Mouse (Mus musculus) mouse trophoblast stem cell (cell line): ENCODE results near the gene Scn5a.

Experiments used
- in situ Hi-C, 2 experiments: fragments of 300-500 bp; cut with MseI, MboI; formaldehyde crosslinking; loops; 2 replicates in 1 of 2; 3 replicates in 1 of 2; pipeline ENCODE4 v1.15.1; 2025

The Scn5a gene

GRCm38 (mm10) chr9:119465056-119465455 lies 113.8 kb downstream of the Scn5a start:
- in situ Hi-C loops, result no loop called here

GRCm38 (mm10) chr9:119460410-119460809 lies 118.4 kb downstream of the Scn5a start:
- in situ Hi-C loops, result loop anchor here (5.0 kb wide), 2 partner anchors 117 to 122 kb away; partner anchors contain the start of gene Scn5a (in 1 of the 2)

GRCm38 (mm10) chr9:119457122-119457521 lies 121.7 kb downstream of the Scn5a start:
- in situ Hi-C loops, result no loop called here

GRCm38 (mm10) chr9:119455967-119456366 lies 122.8 kb downstream of the Scn5a start:
- in situ Hi-C loops, result no loop called here

- in situ Hi-C loops, result no loop called here
These were observed 133.1 kb downstream of the Scn5a start for GRCm38 (mm10) chr9:119445737-119446136.

GRCm38 (mm10) chr9:119444738-119445429 lies 133.9 kb downstream of the Scn5a start, which contains the start of gene Exog:
Gene Exog, plus strand, starts transcription at chr9:119444943.
- in situ Hi-C loops, result no loop called here

GRCm38 (mm10) chr9:119438498-119439000 lies 140.3 kb downstream of the Scn5a start:
- in situ Hi-C loops, result no loop called here

GRCm38 (mm10) chr9:119438065-119438464 lies 140.8 kb downstream of the Scn5a start:
- in situ Hi-C loops, result no loop called here

- in situ Hi-C loops, result no loop called here
These were observed 143.0 kb downstream of the Scn5a start for GRCm38 (mm10) chr9:119435855-119436254.
